Mouse (Mus musculus) cerebellum, postnatal 4 days (tissue): ENCODE measurements at regions not wholly inside any gene's neighbourhood (a gene's known extent, or its start where the extent isn't known, plus 50 kb on each side); places are given as distances from the start of the nearest gene placed in this dataset.

ENCODE experiments used
- DNase-seq, 2 experiments: peaks; one replicate each; pipeline ENCODE4 v3.0.0; 2022; ENCODE audit warnings: low spot score in 2 of 2, mixed read lengths in 1 of 2

- DNase-seq, result no peak
These were observed 1053.6 kb upstream of the Celf2 start for GRCm38 (mm10) chr2:8562948-8563347.

DNA sequence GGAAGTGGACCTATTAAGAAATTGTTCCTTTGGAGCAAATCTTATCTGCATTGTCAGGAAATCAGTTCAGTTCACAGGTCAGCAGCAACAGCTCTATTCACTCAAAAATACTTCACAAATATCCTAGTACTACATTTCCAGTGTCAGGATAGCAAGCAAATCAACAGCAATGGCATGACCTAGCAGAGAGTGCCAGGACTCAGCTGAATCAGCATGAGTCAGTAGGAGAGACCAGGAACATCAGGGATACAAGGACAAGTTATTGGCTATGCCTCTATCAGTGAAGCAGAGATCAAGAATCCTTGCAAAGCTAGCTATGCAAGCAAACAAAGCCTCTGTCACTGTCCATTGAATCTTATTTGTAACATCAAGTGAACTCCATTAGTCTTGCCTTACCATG lies 1036.8 kb upstream of the Celf2 start:
- no peak for DNase-seq

GRCm38 (mm10) chr2:8536842-8537241 lies 1027.5 kb upstream of the Celf2 start:
- no peak for DNase-seq

DNA sequence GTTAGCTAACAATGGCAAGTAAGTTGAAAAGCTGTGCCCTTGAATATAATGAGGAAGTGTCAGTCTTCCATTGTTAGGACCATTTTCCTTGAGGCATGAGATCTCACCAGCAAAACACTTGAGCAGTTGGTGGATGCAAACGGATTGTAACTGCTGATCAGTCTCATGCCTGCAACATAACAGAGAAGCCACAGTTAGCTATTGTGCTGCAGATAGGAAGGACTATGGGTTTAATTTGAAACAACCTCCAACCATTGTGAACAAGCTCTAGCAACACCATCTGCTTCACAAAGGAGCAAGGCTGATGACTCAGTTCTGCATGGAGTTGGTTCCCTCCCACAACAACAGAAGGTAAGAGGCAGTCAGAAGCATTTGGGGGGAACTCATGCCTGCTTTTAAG lies 989.1 kb upstream of the Celf2 start:
- no peak for DNase-seq

GRCm38 (mm10) chr2:8477827-8478528 lies 968.6 kb upstream of the Celf2 start:
- DNase-seq, result no peak

GRCm38 (mm10) chr2:8470546-8470945 lies 961.2 kb upstream of the Celf2 start:
- no peak for DNase-seq

DNA sequence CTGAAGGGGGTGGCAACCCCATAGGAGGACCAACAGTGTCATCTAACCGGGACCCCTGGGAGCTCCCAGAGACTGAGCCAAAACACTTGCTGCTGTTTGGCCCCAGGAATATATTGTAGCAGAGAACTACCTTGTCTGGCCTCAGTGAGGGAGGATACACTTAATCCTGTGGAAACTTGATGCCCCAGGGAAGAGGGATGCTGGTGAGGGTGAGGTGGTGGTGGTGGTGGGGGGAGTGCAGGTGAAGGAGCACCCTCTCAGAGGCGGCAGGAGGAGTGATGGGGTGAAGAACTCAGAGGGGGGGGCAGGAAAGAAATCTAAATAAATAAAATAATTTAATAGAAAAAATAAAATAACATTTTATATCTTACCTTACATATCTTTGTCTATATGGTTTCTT lies 959.6 kb upstream of the Celf2 start:
- DNase-seq, result no peak

GRCm38 (mm10) chr2:8468351-8468750 lies 959.0 kb upstream of the Celf2 start:
- no peak for DNase-seq

DNA sequence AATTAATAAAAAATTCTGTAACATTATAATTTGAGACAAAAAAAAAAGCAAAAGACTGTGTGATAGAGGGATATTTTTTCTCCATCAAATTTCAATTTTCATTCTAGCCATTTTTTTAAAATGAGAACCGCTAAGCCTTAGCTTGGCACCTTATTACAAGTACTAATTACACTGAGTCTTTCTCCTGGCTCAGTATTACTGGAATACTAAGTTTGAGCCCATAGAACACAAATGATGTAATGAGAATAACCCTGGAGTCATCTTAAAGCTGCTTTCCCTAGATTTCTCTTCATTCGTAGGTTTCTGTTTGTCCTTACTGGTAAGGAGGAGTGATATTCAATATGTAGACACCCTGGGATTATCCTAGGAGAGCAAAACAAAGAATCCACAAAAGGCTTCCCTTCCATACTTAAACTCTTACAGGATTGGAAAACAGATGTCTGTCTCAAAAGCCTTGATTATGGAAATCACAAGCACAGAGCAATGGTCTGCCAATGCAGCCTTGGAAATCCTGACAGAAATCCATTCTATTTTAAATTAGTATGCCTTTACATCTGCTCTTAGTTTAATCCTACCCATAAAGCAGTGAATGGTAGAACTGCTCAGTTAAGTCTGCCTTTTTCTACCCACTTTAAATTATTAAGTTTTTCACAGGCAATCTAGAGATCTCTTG lies 958.3 kb upstream of the Celf2 start:
- DNase-seq, result no peak

DNA sequence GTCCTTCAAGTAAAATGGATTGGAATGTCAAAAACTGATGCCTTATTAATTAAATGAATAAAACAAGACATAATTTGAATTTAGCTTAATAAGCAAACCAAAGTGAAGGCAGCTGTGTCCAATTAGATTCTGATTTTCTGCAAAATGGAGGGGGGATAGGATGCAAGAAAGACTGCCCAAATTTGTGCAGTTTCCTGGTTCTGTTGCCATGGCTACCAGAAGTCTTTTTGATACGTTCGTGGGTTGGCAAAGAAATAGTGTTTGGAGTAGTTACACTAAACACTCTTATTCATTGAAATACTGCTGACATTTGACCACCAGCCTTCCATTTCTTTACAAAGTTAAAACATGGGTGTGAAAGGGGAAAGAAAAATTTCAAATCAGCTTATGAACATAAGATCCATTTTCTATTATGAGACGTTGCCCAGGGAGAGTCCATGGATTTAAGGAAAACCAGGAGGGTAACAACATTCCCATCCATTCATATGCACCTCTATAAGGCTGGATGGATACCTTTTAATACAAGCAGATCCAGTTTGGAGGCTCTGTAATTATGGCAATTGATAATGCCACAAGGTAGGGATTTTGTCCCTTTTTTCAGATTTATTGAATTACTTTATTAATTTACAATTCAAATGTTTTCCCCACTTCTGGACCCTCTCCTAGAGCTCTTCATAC lies 943.3 kb upstream of the Celf2 start:
- no peak for DNase-seq

- no peak for DNase-seq
These were observed 931.9 kb upstream of the Celf2 start for GRCm38 (mm10) chr2:8441230-8441629.

DNA sequence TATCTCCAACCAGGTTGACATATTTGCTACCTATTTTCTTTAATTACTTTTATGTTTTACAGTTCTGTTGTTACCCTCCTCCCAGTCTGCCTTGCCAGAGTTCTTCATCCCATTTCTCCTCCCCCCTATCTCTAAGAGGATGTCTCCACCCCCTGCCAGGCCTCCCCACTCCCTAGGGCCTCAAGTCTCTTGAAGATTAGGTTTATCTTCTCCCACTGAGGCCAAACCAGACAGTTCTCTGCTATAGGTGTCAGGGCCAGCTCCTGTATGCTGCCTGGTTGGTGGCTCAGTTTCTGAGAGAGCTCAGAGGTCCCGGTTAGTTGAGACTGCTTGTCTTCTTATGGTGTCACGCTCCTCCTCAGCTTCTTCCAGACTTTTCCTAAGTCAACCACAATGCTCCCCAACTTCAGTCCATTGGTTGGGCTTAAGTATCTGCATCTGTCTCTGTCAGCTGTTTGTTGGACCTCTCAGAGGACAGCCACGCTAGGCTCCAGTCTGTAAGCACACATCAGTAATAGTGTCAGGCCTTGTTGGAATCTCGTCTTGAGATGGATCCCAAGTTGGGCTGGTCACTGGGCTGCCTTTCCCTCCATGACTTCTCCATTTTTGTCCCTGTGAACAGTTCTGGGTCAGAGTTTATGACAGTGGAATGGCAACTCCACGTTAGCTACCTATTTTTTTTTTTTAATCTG lies 920.4 kb upstream of the Celf2 start:
- no peak for DNase-seq

- no peak for DNase-seq
These were observed 918.8 kb upstream of the Celf2 start for GRCm38 (mm10) chr2:8428145-8428544.

DNA sequence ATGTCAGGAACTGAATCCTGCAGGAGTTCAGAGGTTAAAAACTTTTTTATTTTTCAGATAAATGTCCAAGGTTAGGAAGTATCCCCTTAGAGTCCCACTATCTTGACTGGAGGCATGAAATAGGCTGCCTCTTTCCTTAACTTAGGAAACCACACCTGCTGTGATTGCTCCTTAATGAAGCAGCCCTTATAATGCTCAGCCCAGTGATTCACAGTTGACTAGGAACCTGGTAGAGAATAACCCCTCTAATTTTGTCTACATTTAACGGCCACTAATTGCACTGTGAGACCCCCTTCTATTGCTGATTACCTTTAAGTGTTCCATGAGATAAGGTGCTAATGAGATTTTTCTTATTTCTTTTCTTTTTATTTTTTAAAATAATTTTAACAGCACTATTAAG lies 918.4 kb upstream of the Celf2 start:
- DNase-seq, result no peak

GRCm38 (mm10) chr2:8415917-8416316 lies 906.6 kb upstream of the Celf2 start:
- DNase-seq, result no peak

DNA sequence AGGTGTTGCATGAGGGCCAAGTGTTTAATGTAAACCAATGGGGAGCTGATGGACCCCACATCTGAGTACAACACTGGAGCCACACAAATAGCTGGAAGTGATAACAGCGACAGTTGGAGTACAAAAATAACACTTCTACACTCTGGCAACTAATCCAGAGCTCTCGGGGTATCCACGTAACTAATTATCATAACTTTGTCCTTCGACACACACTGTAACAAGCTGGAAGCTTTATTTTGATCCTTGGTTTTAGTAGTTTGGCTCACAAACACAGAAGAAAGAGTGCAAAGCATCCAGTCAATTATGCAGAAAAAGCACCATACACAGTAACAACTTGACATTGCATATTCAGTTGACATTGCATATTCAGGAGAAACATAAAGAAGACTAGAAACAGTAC lies 884.8 kb upstream of the Celf2 start:
- no peak for DNase-seq

GRCm38 (mm10) chr2:8389530-8389929 lies 880.2 kb upstream of the Celf2 start:
- no peak for DNase-seq

DNA sequence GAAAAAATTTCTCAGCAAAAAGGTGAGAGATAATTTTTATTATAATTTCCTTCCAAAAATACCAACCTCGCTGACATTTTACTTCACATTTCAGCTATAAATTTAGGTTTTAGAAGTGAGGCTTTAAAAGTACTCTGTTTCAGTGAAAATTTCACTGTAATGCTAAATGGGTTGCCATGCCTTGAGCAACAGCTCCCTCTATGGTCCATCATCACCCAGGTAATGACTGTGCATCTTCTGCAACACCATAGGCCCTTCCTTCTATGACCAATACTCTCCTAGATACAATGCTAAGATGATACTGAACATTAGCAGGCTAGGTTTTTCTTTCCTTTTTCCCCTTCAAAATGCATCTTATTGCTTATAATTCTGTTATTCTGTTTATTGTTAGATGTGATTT lies 870.9 kb upstream of the Celf2 start:
- peak in 1 of 2 experiments; percentile 58 for DNase-seq

GRCm38 (mm10) chr2:8379590-8379989 lies 870.2 kb upstream of the Celf2 start:
- DNase-seq, result no peak

DNA sequence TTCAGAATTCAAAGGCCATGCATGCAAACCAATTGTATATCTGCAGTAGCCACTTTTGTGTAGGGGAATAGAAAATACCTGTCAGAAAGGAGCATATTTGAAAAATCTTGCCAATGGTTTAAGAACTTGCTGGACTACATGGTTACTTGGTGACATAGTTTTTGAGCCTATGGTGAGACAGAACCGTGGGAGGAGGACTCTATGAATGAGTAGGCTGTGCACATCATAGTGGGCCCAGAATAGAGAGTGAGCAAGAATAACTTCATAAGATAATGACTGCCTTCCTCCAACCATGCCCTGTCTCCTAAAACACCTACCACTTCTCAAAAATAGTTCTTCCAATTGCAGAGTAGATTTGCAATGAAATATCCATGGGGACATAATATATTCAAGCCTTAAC lies 838.5 kb upstream of the Celf2 start:
- DNase-seq, result no peak

GRCm38 (mm10) chr2:8344748-8345147 lies 835.4 kb upstream of the Celf2 start:
- DNase-seq, result no peak

GRCm38 (mm10) chr2:8338271-8338670 lies 828.9 kb upstream of the Celf2 start:
- DNase-seq, result no peak
